Mouse (Mus musculus) myocyte (in vitro differentiated cells): ENCODE data around the gene Vmn1r196.

ENCODE experiments used
- CEBPB ChIP-seq: IDR thresholded peaks from 2 replicates; pipeline ENCODE4 v1.6.1; 2011; ENCODE audit warnings: mild to moderate bottlenecking, moderate library complexity; ENCODE audit not compliant: poor library complexity, insufficient read depth, severe bottlenecking
- E2F4 ChIP-seq: IDR thresholded peaks from one replicate; pipeline ENCODE4 v1.6.1; 2011; ENCODE audit warnings: mild to moderate bottlenecking, control low read depth, moderate library complexity; ENCODE audit not compliant: insufficient read depth
- MAX ChIP-seq: IDR thresholded peaks from one replicate; pipeline ENCODE4 v1.6.1; 2011; ENCODE audit warnings: low read depth, mild to moderate bottlenecking, control low read depth
- MYOD1 ChIP-seq, 3 experiments: IDR thresholded peaks; one replicate each; pipeline ENCODE4 v1.6.1; 2011; ENCODE audit warnings: control low read depth in 2 of 3, low read depth in 2 of 3, mild to moderate bottlenecking in 2 of 3, moderate library complexity in 1 of 3; ENCODE audit not compliant: insufficient read length in 2 of 3, control insufficient read depth in 1 of 3
- MYOG ChIP-seq, 3 experiments: IDR thresholded peaks; one replicate each; pipeline ENCODE4 v1.6.1; 2011; ENCODE audit warnings: control low read depth in 2 of 3, low read depth in 2 of 3, mild to moderate bottlenecking in 2 of 3; ENCODE audit not compliant: insufficient read length in 2 of 3, control insufficient read depth in 1 of 3, insufficient read depth in 1 of 3
- POLR2A ChIP-seq: IDR thresholded peaks from one replicate; pipeline ENCODE4 v1.6.1; 2011; ENCODE audit warnings: low read depth, mild to moderate bottlenecking, control low read depth, moderate library complexity; ENCODE audit not compliant: insufficient read length
- POLR2AphosphoS2 ChIP-seq: IDR thresholded peaks from one replicate; pipeline ENCODE4 v1.6.1; 2011; ENCODE audit warnings: low read depth, control low read depth; ENCODE audit not compliant: insufficient read length
- REST ChIP-seq: IDR thresholded peaks from one replicate; pipeline ENCODE4 v1.6.1; 2011; ENCODE audit warnings: mild to moderate bottlenecking, control low read depth, moderate library complexity; ENCODE audit not compliant: insufficient read depth, insufficient read length
- SRF ChIP-seq: IDR thresholded peaks from one replicate; pipeline ENCODE4 v1.6.1; 2011; ENCODE audit warnings: low read depth; ENCODE audit not compliant: control insufficient read depth, insufficient read length
- TCF12 ChIP-seq: IDR thresholded peaks from one replicate; pipeline ENCODE4 v1.6.1; 2011; ENCODE audit warnings: mild to moderate bottlenecking, control low read depth; ENCODE audit not compliant: poor library complexity, insufficient read depth, severe bottlenecking
- TCF3 ChIP-seq: IDR thresholded peaks from one replicate; pipeline ENCODE4 v1.6.1; 2011; ENCODE audit warnings: low read depth, control low read depth; ENCODE audit not compliant: insufficient read length
- USF1 ChIP-seq: IDR thresholded peaks from one replicate; pipeline ENCODE4 v1.6.1; 2011; ENCODE audit warnings: low read depth, mild to moderate bottlenecking, control low read depth, moderate library complexity

DNA sequence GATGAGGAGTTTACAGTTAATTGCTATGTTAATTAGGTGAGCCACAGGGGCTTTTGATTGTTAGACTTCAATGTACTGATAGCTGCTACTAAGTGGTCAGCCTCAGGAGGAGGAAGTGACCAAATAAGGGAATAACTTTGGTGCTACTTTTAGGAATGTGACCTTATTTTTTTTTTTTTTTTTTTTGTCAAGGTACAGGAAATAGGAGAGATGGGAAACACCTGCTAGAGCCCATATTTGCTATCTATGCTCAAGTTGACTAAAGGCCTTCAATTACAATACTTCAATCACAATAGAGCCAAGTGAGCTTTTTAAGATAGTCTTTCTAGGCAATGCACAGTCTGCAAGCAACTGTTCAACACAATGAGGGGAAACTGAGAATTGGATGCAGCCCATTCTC is 30.4 kb downstream of the Vmn1r196 start:
- no peak for TF ChIP-seq POLR2A
- no peak for TF ChIP-seq MAX
- no peak for TF ChIP-seq E2F4
- TF ChIP-seq TCF12 = no peak
- no peak for TF ChIP-seq SRF
- no peak for TF ChIP-seq MYOG (IDR thresholded peaks at IDR 0.05; ENCODE audit: control insufficient read depth in 1 of 3, insufficient read depth in 1 of 3, insufficient read length in 2 of 3, low read depth in 2 of 3)
- no peak for TF ChIP-seq CEBPB
- TF ChIP-seq MYOD1 (IDR thresholded peaks at IDR 0.05; ENCODE audit: control insufficient read depth in 1 of 3, insufficient read length in 2 of 3, low read depth in 2 of 3) = no peak
- TF ChIP-seq USF1 = no peak
- no peak for TF ChIP-seq POLR2AphosphoS2
- TF ChIP-seq REST = no peak
- TF ChIP-seq TCF3 = no peak
